In genomic region chr10:39485939-39486338, GRCm38 (mm10) we compare ENCODE assay signal across 26 mouse cellular contexts.
DNase-seq lines count a peak whose midpoint lies in the region; ATAC-seq and TF ChIP-seq lines count a peak whose summit lies in the region.
"Had no signal": no experiment of that assay in that cellular context is flagged by ENCODE, and none has a peak within 500 bp of the region (broad histone marks: within the 10 kb centered on the region; RNA-seq: fewer than 3 reads in every experiment).

No protein-coding gene starts in this region.

- H3K4me3 ChIP-seq in embryonic facial prominence, embryonic 13.5 days: no peak overlapping the region
- H3K4me3 ChIP-seq in embryonic facial prominence, embryonic 10.5 days: no peak overlapping the region
- H3K4me3 ChIP-seq in hindbrain, postnatal 0 days (ENCODE audit: low read length): no peak overlapping the region
- H3K4me3 ChIP-seq in hindbrain, embryonic 16.5 days (ENCODE audit: low read length): no peak overlapping the region
- H3K4me3 ChIP-seq in neural tube, embryonic 13.5 days: no peak overlapping the region
- H3K4me3 ChIP-seq in neural tube, embryonic 15.5 days (replicated peaks): no peak overlapping the region
- H3K4me3 ChIP-seq: heart, adult 2 months; heart, embryonic 12.5 days; limb, embryonic 10.5 days; limb, embryonic 15.5 days; liver, embryonic 13.5 days had no signal

- H3K4me1 ChIP-seq in embryonic facial prominence, embryonic 13.5 days: peaks cover 43% of the 10 kb centered on the region
- peaks cover 58% of the 10 kb centered on the region for H3K4me1 ChIP-seq in embryonic facial prominence, embryonic 10.5 days
- H3K4me1 ChIP-seq in hindbrain, postnatal 0 days (ENCODE audit: insufficient read depth, low read length): peaks cover 35% of the 10 kb centered on the region
- H3K4me1 ChIP-seq in hindbrain, embryonic 16.5 days (ENCODE audit: control insufficient read depth, insufficient read depth, low read depth, low read length): peaks cover 48% of the 10 kb centered on the region
- peaks cover 81% of the 10 kb centered on the region for H3K4me1 ChIP-seq in neural tube, embryonic 13.5 days (replicated peaks)
- H3K4me1 ChIP-seq in neural tube, embryonic 15.5 days: peaks cover 77% of the 10 kb centered on the region

- 50% methylated on average over 4 of the region's 4 CpGs for WGBS in embryonic facial prominence, embryonic 13.5 days
- 84% methylated on average over 4 of the region's 4 CpGs for WGBS in embryonic facial prominence, embryonic 10.5 days
- 61% methylated on average over 4 of the region's 4 CpGs for WGBS in hindbrain, postnatal 0 days
- WGBS in hindbrain, embryonic 16.5 days: 63% methylated on average over 4 of the region's 4 CpGs
- WGBS in neural tube, embryonic 13.5 days: 85% methylated on average over 4 of the region's 4 CpGs
- 75% methylated on average over 4 of the region's 4 CpGs for WGBS in neural tube, embryonic 15.5 days

- H3K27me3 ChIP-seq in embryonic facial prominence, embryonic 13.5 days: no peaks in the 10 kb centered on the region
- H3K27me3 ChIP-seq in embryonic facial prominence, embryonic 10.5 days (replicated peaks; ENCODE audit: low read depth, poor library complexity, severe bottlenecking): no peaks in the 10 kb centered on the region
- no peaks in the 10 kb centered on the region for H3K27me3 ChIP-seq in hindbrain, postnatal 0 days (ENCODE audit: insufficient read depth, low read length)
- no peaks in the 10 kb centered on the region for H3K27me3 ChIP-seq in hindbrain, embryonic 16.5 days (replicated peaks; ENCODE audit: control insufficient read depth, insufficient read depth, low read length)
- no peaks in the 10 kb centered on the region for H3K27me3 ChIP-seq in neural tube, embryonic 13.5 days
- no peaks in the 10 kb centered on the region for H3K27me3 ChIP-seq in neural tube, embryonic 15.5 days (replicated peaks)
- H3K27me3 ChIP-seq: heart, embryonic 12.5 days; limb, embryonic 15.5 days; liver, embryonic 13.5 days; Patski had no signal

- no peak for DNase-seq in embryonic facial prominence, embryonic 10.5 days (ENCODE audit: low spot score)
- DNase-seq in hindbrain, postnatal 0 days (ENCODE audit: low spot score): no peak
- DNase-seq in cerebellum, adult 8-10 months: no peak
- DNase-seq: adrenal gland, postnatal 14 days; cerebellum, adult 11 months; cerebellum, adult 9-11 months; embryo, embryonic 11 days; heart, adult 2 months; kidney, adult 18-20 months; kidney, postnatal 4 days; layer of hippocampus, postnatal 36 days; liver, embryonic 13.5 days; lung, adult 18-20 months; midbrain, embryonic 14.5 days; spleen, adult 18-20 months; thymus, postnatal 14 days had no signal

- no peak for ATAC-seq in embryonic facial prominence, embryonic 13.5 days (ENCODE audit: insufficient number of reproducible peaks, insufficient read depth, low FRiP score, low TSS enrichment, low read depth)
- no peak for ATAC-seq in hindbrain, postnatal 0 days
- ATAC-seq in hindbrain, embryonic 16.5 days: no peak
- no peak for ATAC-seq in neural tube, embryonic 13.5 days (ENCODE audit: low read depth)
- no peak for ATAC-seq in neural tube, embryonic 15.5 days (ENCODE audit: low FRiP score)
- ATAC-seq: forebrain, embryonic 16.5 days; Patski had no signal

- H3K9ac ChIP-seq in embryonic facial prominence, embryonic 13.5 days: no peak overlapping the region
- H3K9ac ChIP-seq in hindbrain, postnatal 0 days (replicated peaks; ENCODE audit: low read length): no peak overlapping the region
- no peak overlapping the region for H3K9ac ChIP-seq in hindbrain, embryonic 16.5 days (ENCODE audit: low read depth, low read length)
- no peak overlapping the region for H3K9ac ChIP-seq in neural tube, embryonic 13.5 days
- H3K9ac ChIP-seq in neural tube, embryonic 15.5 days (replicated peaks): no peak overlapping the region
- H3K9ac ChIP-seq: heart, embryonic 12.5 days; limb, embryonic 15.5 days; liver, embryonic 13.5 days had no signal

- TF ChIP-seq CTCF in hindbrain, postnatal 0 days (IDR thresholded peaks at IDR 0.05; ENCODE audit: low read depth): no peak

- no peak overlapping the region for H3K4me2 ChIP-seq in embryonic facial prominence, embryonic 13.5 days
- no peak overlapping the region for H3K4me2 ChIP-seq in hindbrain, postnatal 0 days (ENCODE audit: low read depth, low read length)
- no peak overlapping the region for H3K4me2 ChIP-seq in hindbrain, embryonic 16.5 days (ENCODE audit: low read length)
- H3K4me2 ChIP-seq in neural tube, embryonic 13.5 days: no peak overlapping the region
- no peak overlapping the region for H3K4me2 ChIP-seq in neural tube, embryonic 15.5 days
- H3K4me2 ChIP-seq: heart, embryonic 12.5 days; limb, embryonic 15.5 days; liver, embryonic 13.5 days had no signal

- H3K27ac ChIP-seq in embryonic facial prominence, embryonic 13.5 days: peak overlapping the region; percentile 55
- H3K27ac ChIP-seq in embryonic facial prominence, embryonic 10.5 days (replicated peaks): no peak overlapping the region
- 0 out of 2 replicates have a peak overlapping the region, but pooled peaks have one; percentile 56 for H3K27ac ChIP-seq in hindbrain, postnatal 0 days
- no peak overlapping the region for H3K27ac ChIP-seq in hindbrain, embryonic 16.5 days (ENCODE audit: low read depth, low read length)
- peak overlapping the region; percentile 3 for H3K27ac ChIP-seq in neural tube, embryonic 13.5 days (replicated peaks)
- H3K27ac ChIP-seq in neural tube, embryonic 15.5 days (replicated peaks): no peak overlapping the region
- H3K27ac ChIP-seq: heart, adult 2 months; limb, embryonic 10.5 days; limb, embryonic 15.5 days; liver, embryonic 13.5 days; macrophage had no signal

- 0 out of 2 replicates have a peak, but pooled peaks cover 4% of the 10 kb centered on the region for H3K36me3 ChIP-seq in embryonic facial prominence, embryonic 13.5 days
- H3K36me3 ChIP-seq in embryonic facial prominence, embryonic 10.5 days (replicated peaks): peaks cover 14% of the 10 kb centered on the region
- no peaks in the 10 kb centered on the region for H3K36me3 ChIP-seq in hindbrain, postnatal 0 days (ENCODE audit: insufficient read depth, low read length)
- no peaks in the 10 kb centered on the region for H3K36me3 ChIP-seq in hindbrain, embryonic 16.5 days (ENCODE audit: control insufficient read depth, insufficient read depth, low read length)
- H3K36me3 ChIP-seq in neural tube, embryonic 13.5 days: no peaks in the 10 kb centered on the region
- H3K36me3 ChIP-seq in neural tube, embryonic 15.5 days: no peaks in the 10 kb centered on the region
- H3K36me3 ChIP-seq: limb, embryonic 15.5 days; liver, embryonic 13.5 days had no signal

- H3K9me3 ChIP-seq in embryonic facial prominence, embryonic 13.5 days: no peaks in the 10 kb centered on the region
- H3K9me3 ChIP-seq in embryonic facial prominence, embryonic 10.5 days: peaks cover 4% of the 10 kb centered on the region; the same call in 1 of the 2 replicates
- H3K9me3 ChIP-seq in hindbrain, postnatal 0 days (ENCODE audit: low read length): no peaks in the 10 kb centered on the region
- H3K9me3 ChIP-seq in hindbrain, embryonic 16.5 days (ENCODE audit: control insufficient read depth, low read length): no peaks in the 10 kb centered on the region
- no peaks in the 10 kb centered on the region for H3K9me3 ChIP-seq in neural tube, embryonic 13.5 days
- no peaks in the 10 kb centered on the region for H3K9me3 ChIP-seq in neural tube, embryonic 15.5 days (replicated peaks)
- H3K9me3 ChIP-seq: heart, embryonic 12.5 days; limb, embryonic 10.5 days; limb, embryonic 15.5 days had no signal

Comparison
In these comparisons a context has a peak if more than half of its experiments do, and no peak if none do; other contexts are left out.
1. H3K27ac ChIP-seq: peak in embryonic facial prominence, embryonic 13.5 days (single experiment), hindbrain, postnatal 0 days (single experiment) and neural tube, embryonic 13.5 days (single experiment); none in embryonic facial prominence, embryonic 10.5 days (single experiment), hindbrain, embryonic 16.5 days (single experiment) and neural tube, embryonic 15.5 days (single experiment).